Mouse (Mus musculus) c-Kit-positive CD71-negative TER-119-negative erythroid progenitor cells, embryonic 14.5 days (primary cell): ENCODE measurements around the gene Usp20.
"Not testable (repeated sequence)": the region's sequence is repeated elsewhere in the genome, so short reads cannot be mapped to it uniquely, and the experiment has no call there.

Experiments
- DNase-seq: peaks from one replicate; pipeline ENCODE4 v3.0.0-alpha.2; 2013; ENCODE audit warnings: low read depth

Usp20 gene

GRCm38 (mm10) chr2:30981790-30982513 lies at the start of gene Usp20, which contains the start of gene BC005624:
TSS of gene Usp20 (plus strand) at chr2:30982279.
TSS of gene BC005624 (minus strand) at chr2:30982201.
- DNase-seq = peak; percentile 97

- no peak for DNase-seq
These were observed 49.0 kb upstream of the Usp20 start for GRCm38 (mm10) chr2:30933032-30933431.

- DNase-seq = no peak
These were observed 48.1 kb upstream of the Usp20 start for GRCm38 (mm10) chr2:30933917-30934450.

GRCm38 (mm10) chr2:30936808-30937207 lies 45.3 kb upstream of the Usp20 start:
- DNase-seq = no peak

- DNase-seq = no peak
These were observed 44.3 kb upstream of the Usp20 start for GRCm38 (mm10) chr2:30937731-30938130.

- DNase-seq = no peak
These were observed 43.5 kb upstream of the Usp20 start for GRCm38 (mm10) chr2:30938574-30938991.

- DNase-seq = no peak
These were observed 40.5 kb upstream of the Usp20 start for GRCm38 (mm10) chr2:30941586-30941985.

- not testable (repeated sequence) for DNase-seq
These were observed 40.0 kb upstream of the Usp20 start for GRCm38 (mm10) chr2:30942116-30942515.

- no peak for DNase-seq
These were observed 39.5 kb upstream of the Usp20 start for GRCm38 (mm10) chr2:30942603-30943011.

GRCm38 (mm10) chr2:30952457-30952823 lies 29.6 kb upstream of the Usp20 start:
- DNase-seq = no peak

GRCm38 (mm10) chr2:30952824-30953490 lies 29.1 kb upstream of the Usp20 start, which contains the start of gene Tor1b:
TSS of gene Tor1b (plus strand) at chr2:30952959.
- peak; percentile 90 for DNase-seq

- no peak for DNase-seq
These were observed 27.3 kb upstream of the Usp20 start for GRCm38 (mm10) chr2:30954797-30955196.

- DNase-seq = no peak
These were observed 24.6 kb upstream of the Usp20 start for GRCm38 (mm10) chr2:30957511-30957910.

GRCm38 (mm10) chr2:30958726-30959125 lies 23.4 kb upstream of the Usp20 start:
- no peak for DNase-seq

- no peak for DNase-seq
These were observed 22.2 kb upstream of the Usp20 start for GRCm38 (mm10) chr2:30959856-30960255.

- no peak for DNase-seq
These were observed 19.4 kb upstream of the Usp20 start for GRCm38 (mm10) chr2:30962570-30963254.

GRCm38 (mm10) chr2:30965627-30966026 lies 16.5 kb upstream of the Usp20 start:
- no peak for DNase-seq

- DNase-seq = no peak
These were observed 15.3 kb upstream of the Usp20 start for GRCm38 (mm10) chr2:30966826-30967225.

GRCm38 (mm10) chr2:30967352-30968327 lies 14.4 kb upstream of the Usp20 start, which contains the start of gene Tor1a:
TSS of gene Tor1a (minus strand) at chr2:30967933.
- DNase-seq = peak; percentile 78

GRCm38 (mm10) chr2:30983024-30983423 lies 945 bp downstream of the Usp20 start:
- DNase-seq = no peak
